Mouse (Mus musculus) stomach, embryonic 14.5 days (tissue): ENCODE results near the gene Pde4d. TPM values are rescaled to one million over a fixed set of nuclear protein-coding genes. Genes with fewer than 3 reads are reported as not detected.
A peak's percentile ranks its signal among the peaks of the same experiment; 100 is the strongest.

Experiments
- ATAC-seq: fragments of 200-750 bp; cut with Nextera tagmentation; 2 replicates; pipeline ENCODE4 v1.8.0; 2017; ENCODE audit warnings: low read depth, moderate TSS enrichment; ENCODE audit not compliant: insufficient number of reproducible peaks, insufficient read depth, low FRiP score
- H3K27ac ChIP-seq: fragments of 300-500 bp; sonication (generic); 2 replicates; pipeline ENCODE4 v1.5.1; 2014; ENCODE audit warnings: mild to moderate bottlenecking, low read length, moderate library complexity, mixed read lengths
- H3K27me3 ChIP-seq: fragments of 300-500 bp; sonication (generic); 2 replicates; pipeline ENCODE4 v1.6.1; 2014; ENCODE audit warnings: low read length, control low read depth, mixed read lengths; ENCODE audit not compliant: control insufficient read depth, insufficient read depth
- H3K36me3 ChIP-seq: fragments of 300-500 bp; sonication (generic); 2 replicates; pipeline ENCODE4 v1.6.1; 2014; ENCODE audit warnings: mild to moderate bottlenecking, control low read depth, low read length, moderate library complexity, mixed read lengths; ENCODE audit not compliant: control insufficient read depth, insufficient read depth
- H3K4me1 ChIP-seq: fragments of 300-500 bp; sonication (generic); 2 replicates; pipeline ENCODE4 v1.6.1; 2014; ENCODE audit warnings: low read length, control low read depth, mixed read lengths; ENCODE audit not compliant: control insufficient read depth, insufficient read depth
- H3K4me2 ChIP-seq: fragments of 300-500 bp; sonication (generic); replicated peaks from 2 replicates; pipeline ENCODE4 v1.6.1; 2014; ENCODE audit warnings: low read depth, low read length, control low read depth
- H3K4me3 ChIP-seq: fragments of 300-500 bp; sonication (generic); 2 replicates; pipeline ENCODE4 v1.5.1; 2014; ENCODE audit warnings: low read depth, low read length, control low read depth
- H3K9ac ChIP-seq: fragments of 300-500 bp; sonication (generic); replicated peaks from 2 replicates; pipeline ENCODE4 v1.6.1; 2014; ENCODE audit warnings: low read depth, mild to moderate bottlenecking, control low read depth, low read length, moderate library complexity, mixed read lengths
- H3K9me3 ChIP-seq: fragments of 300-500 bp; sonication (generic); 2 replicates; pipeline ENCODE4 v1.6.1; 2016; ENCODE audit warnings: low read depth, low read length, control low read depth; ENCODE audit not compliant: control insufficient read depth
- WGBS: fragments of 180-500 bp; shearing (Covaris S2); extraction: QIAGEN DNeasy Blood & Tissue Kit; methylation state at CpG from one replicate; pipeline ENCODE4 v1.1.7; 2014; 5-methylcytosine and 5-hydroxymethylcytosine counted together
- polyA plus RNA-seq: library from polyadenylated mRNA; unstranded; fragments of >200 nt; fragmentation: Nextera tagmentation; extraction: Ambion mirVana; gene quantifications from 2 replicates; pipeline ENCODE4 v1.2.1, GENCODE M21; 2014

The Pde4d gene
- polyA plus RNA-seq, 1 experiment from 2014 or later: 29.3 TPM

DNA sequence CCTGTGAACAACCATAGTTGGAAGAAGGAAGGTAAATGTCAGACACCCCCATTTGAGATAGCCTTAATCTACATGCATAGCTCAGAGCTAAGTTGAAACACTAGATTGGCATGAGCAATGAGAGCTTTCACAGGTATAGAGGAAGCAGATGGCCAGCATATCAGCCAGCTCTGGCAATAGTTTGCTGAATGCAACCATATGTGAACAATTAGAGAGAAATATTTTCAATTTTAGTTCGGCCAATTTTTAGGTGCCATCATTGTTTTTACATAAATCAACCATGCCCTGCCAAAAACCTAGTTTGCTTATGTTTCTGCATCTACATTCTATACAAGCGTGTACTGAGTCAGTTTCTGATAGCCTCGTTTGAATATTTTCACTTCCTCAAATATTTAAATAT, 642.9 kb downstream of the Pde4d start:
- no peak overlapping the region for H3K4me2 ChIP-seq
- whole genome bisulfite sequencing: 87% methylated on average over 3 of the region's 3 CpGs
- H3K9me3 ChIP-seq: no peaks in the 10 kb centered on the region
- no peak overlapping the region for H3K4me3 ChIP-seq
- H3K27ac ChIP-seq: no peak overlapping the region
- H3K4me1 ChIP-seq: no peaks in the 10 kb centered on the region
- no peak overlapping the region for H3K9ac ChIP-seq
- no peaks in the 10 kb centered on the region for H3K36me3 ChIP-seq
- ATAC-seq: no peak
- H3K27me3 ChIP-seq: no peaks in the 10 kb centered on the region

DNA sequence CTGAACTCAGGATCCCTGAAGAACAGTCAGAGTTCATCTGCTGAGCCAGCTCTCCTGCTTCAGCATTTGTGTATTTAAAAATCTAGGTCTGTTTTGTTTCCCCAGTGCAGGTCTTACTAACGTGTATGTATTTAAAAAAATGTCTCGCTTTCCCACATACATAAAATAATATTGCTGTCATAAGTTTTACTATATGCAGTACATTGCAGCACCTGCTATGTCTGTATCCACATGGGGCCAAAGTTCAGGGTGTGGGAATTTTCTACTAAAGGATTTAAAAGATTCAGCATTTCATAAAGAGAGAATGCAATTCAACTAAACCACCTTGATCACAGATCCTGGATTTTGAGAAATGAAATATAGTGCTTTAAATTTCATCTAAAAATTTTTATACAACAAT, 646.9 kb downstream of the Pde4d start:
- ATAC-seq: no peak
- Histone ChIP-seq H3K4me3 (no peak overlapping the region), H3K4me2 (no peak overlapping the region), H3K9ac (no peak overlapping the region), H3K36me3 (no peaks in the 10 kb centered on the region), H3K27ac (no peak overlapping the region), H3K9me3 (no peaks in the 10 kb centered on the region), H3K27me3 (no peaks in the 10 kb centered on the region), H3K4me1 (no peaks in the 10 kb centered on the region)
- WGBS: 74% methylated on average over 2 of the region's 2 CpGs

GRCm38 (mm10) chr13:109116004-109116341, 666.2 kb downstream of the Pde4d start:
- Histone ChIP-seq H3K36me3 (no peaks in the 10 kb centered on the region), H3K4me3 (peak overlapping the region; percentile 34; the same call in 1 of the 2 replicates), H3K9ac (no peak overlapping the region), H3K27me3 (no peaks in the 10 kb centered on the region), H3K4me1 (peaks cover 4% of the 10 kb centered on the region; the same call in 1 of the 2 replicates), H3K4me2 (peak overlapping the region; percentile 92), H3K9me3 (no peaks in the 10 kb centered on the region), H3K27ac (no peak overlapping the region)
- WGBS: 0% methylated on average over 8 of the region's 8 CpGs
- peak; percentile 76; the same call in 1 of the 2 replicates for ATAC-seq

DNA sequence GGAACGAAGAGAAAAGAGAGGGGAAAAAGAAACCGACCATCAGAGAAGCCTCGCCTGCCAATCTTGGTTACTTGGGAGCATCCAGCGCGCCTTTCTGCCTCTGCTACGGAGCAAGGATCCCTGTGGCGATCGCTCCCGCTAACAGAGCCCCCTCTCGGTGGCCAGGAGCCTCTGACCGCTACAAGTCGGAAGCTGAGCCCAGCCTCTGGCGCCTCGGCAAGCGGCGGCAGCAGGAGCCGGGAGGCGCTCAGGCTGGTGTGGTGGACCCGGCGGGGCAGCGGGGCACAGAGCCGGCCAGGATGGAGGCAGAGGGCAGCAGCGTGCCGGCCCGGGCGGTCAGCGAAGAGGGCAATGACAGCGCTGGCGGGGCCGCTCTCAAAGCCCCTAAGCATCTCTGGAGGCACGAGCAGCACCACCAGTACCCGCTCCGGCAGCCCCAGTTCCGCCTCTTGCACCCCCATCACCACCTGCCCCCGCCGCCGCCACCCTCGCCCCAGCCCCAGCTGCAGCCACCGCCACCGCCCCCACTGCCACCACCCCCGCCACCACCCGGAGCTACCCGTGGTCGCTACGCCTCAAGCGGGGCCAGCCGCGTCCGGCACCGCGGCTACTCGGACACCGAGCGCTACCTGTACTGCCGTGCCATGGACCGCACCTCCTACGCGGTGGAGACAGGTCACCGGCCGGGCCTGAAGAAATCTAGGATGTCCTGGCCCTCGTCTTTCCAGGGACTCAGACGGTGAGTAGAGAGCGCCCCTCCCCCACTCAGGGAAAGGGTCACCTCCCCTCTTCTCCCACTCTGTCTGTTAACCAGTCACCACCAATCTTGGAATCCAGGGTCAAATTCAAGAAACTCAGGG, 666.8 kb downstream of the Pde4d start:
- peaks cover 4% of the 10 kb centered on the region; the same call in 1 of the 2 replicates for H3K4me1 ChIP-seq
- 0% methylated on average over 56 of the region's 63 CpGs for WGBS
- peak overlapping the region; percentile 92 for H3K4me2 ChIP-seq
- H3K36me3 ChIP-seq: no peaks in the 10 kb centered on the region
- no peaks in the 10 kb centered on the region for H3K27me3 ChIP-seq
- no peak overlapping the region for H3K9ac ChIP-seq
- peak overlapping the region; percentile 34 for H3K4me3 ChIP-seq
- no peak overlapping the region for H3K27ac ChIP-seq
- no peaks in the 10 kb centered on the region for H3K9me3 ChIP-seq
- peak; percentile 49 for ATAC-seq

DNA sequence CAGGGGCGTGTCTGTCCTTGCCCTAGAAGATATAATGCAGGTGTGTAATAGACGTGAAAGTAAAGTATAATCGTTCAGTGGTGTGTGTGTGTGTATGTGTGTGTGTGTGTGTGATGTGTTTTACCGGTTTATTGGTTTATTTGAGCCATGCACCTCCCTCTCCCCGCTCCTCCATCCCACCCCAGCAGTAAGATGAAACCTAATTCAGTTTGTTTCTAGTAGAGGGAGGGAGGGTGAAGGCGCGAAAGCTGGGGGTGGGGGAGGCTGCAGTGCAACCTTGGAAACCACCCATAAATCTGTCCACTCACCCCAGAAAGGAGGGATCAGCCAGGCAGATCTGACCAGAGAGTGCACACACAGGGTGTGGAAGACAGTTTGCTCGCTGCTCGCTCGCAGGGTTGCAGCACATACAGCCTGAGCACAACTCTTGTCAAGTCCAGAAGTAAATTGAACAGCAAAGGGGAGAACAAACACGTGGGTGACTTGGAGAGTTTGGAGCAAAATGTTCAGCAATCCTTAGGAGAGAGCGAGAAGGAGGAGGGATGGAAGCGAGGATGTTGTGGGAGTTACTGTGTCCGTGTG, 667.6 kb downstream of the Pde4d start:
- peak overlapping the region; percentile 92 for H3K4me2 ChIP-seq
- WGBS: 6% methylated on average over 14 of the region's 14 CpGs
- H3K9ac ChIP-seq: no peak overlapping the region
- H3K27ac ChIP-seq: no peak overlapping the region
- no peaks in the 10 kb centered on the region for H3K27me3 ChIP-seq
- H3K4me3 ChIP-seq: peak overlapping the region; percentile 34
- no peaks in the 10 kb centered on the region for H3K36me3 ChIP-seq
- no peak for ATAC-seq
- H3K9me3 ChIP-seq: no peaks in the 10 kb centered on the region
- peaks cover 4% of the 10 kb centered on the region; the same call in 1 of the 2 replicates for H3K4me1 ChIP-seq

DNA sequence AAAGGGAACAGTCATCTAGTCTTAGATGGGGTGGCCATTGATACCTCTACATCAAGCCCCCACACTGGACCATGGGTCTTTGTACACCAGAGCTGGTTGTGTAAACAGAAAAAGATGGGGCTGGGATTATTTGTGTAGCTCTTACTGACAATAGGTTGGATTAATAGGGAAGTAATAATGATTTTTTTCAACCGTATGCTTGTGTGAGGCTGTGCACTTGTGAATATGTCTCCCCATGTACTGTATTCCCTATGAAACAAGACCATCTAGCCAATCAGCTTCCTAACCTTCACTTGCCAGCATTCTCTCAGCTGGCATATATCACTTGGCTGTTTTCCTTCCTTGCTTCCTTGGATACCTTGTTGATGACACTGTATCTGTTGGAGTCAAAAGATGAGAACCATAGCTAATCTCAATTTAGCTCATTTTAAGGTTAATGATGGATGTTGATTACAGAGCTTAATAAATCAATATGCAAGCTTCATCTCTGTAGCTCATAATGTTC, 668.6 kb downstream of the Pde4d start:
- WGBS: 74% methylated on average over 1 of the region's 1 CpGs
- H3K4me1 ChIP-seq: peaks cover 4% of the 10 kb centered on the region; the same call in 1 of the 2 replicates
- H3K9me3 ChIP-seq: no peaks in the 10 kb centered on the region
- H3K4me3 ChIP-seq: no peak overlapping the region
- no peak overlapping the region for H3K27ac ChIP-seq
- ATAC-seq: no peak
- H3K36me3 ChIP-seq: no peaks in the 10 kb centered on the region
- no peak overlapping the region for H3K9ac ChIP-seq
- H3K27me3 ChIP-seq: no peaks in the 10 kb centered on the region
- no peak overlapping the region for H3K4me2 ChIP-seq

- Histone ChIP-seq H3K4me3 (no peak overlapping the region), H3K9me3 (no peaks in the 10 kb centered on the region), H3K4me2 (no peak overlapping the region), H3K27ac (no peak overlapping the region), H3K4me1 (peaks cover 3% of the 10 kb centered on the region; the same call in 1 of the 2 replicates), H3K36me3 (no peaks in the 10 kb centered on the region), H3K9ac (no peak overlapping the region), H3K27me3 (no peaks in the 10 kb centered on the region)
- ATAC-seq: no peak
- WGBS: 53% methylated on average over 3 of the region's 3 CpGs
Observed at GRCm38 (mm10) chr13:109121867-109122266, 672.1 kb downstream of the Pde4d start.

DNA sequence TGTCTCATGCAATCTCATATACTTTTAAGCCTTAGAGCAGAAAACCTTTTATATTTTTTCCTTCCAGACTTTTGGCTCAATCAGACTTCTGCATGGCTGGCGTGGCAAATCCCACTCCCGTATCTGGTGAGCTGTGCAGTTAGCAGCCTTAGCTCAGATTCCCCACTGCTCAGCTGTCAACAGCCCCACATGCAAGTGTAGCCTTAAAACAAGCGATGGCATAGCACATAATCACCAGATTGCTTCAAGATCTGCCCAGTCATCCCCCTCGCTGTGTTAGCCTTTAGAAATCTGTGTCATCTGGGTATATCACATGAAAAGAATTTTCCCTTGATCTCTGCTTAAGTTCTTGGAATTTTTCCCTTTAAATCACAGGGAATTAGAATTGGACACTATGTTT, 686.7 kb downstream of the Pde4d start:
- no peak for ATAC-seq
- Histone ChIP-seq H3K4me2 (no peak overlapping the region), H3K27ac (no peak overlapping the region), H3K9me3 (no peaks in the 10 kb centered on the region), H3K4me1 (no peaks in the 10 kb centered on the region), H3K4me3 (no peak overlapping the region), H3K9ac (no peak overlapping the region), H3K36me3 (no peaks in the 10 kb centered on the region), H3K27me3 (no peaks in the 10 kb centered on the region)
- 65% methylated on average over 4 of the region's 4 CpGs for WGBS
